Mouse (Mus musculus): ENCODE measurements at regions not wholly inside any gene's neighbourhood (a gene's known extent, or its start where the extent isn't known, plus 50 kb on each side); places are given as distances from the start of the nearest gene placed in this dataset.
"Not testable (repeated sequence)": the region's sequence is repeated elsewhere in the genome, so short reads cannot be mapped to it uniquely, and the experiment has no call there.

DNA sequence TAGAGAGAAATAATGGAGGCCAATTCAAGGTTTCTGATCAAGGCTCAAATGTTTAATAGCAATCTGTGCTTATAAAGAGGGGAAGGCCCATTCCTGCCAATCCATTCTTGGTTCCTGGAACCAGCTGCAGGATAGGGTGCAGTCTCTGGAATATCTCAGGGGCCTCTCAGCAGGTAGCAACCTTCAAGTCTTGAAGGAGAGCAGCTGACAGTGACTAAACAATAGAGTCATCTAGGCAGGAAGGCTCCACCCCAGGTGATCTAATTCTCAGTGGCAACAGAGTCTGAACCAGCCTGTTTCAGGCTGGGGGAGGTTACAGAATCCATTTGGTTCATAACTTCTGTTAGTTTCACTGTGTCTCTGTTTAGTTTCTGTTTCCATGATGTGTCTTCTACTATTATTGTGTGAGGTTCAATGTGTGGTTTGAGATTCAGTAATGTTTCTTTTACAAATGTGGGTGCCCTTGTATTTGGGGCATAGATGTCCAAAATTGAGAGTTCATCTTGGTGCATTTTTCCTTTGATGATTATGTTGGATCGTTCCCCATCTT is 1112.3 kb downstream of the Hace1 start:
- H3K9ac ChIP-seq (ENCODE audit: insufficient read depth, low read depth); H3K4me3 ChIP-seq (replicated peaks in 1 of 3; ENCODE audit: low read depth in 2 of 3, low read length in 2 of 3, poor library complexity in 1 of 3); H3K27ac ChIP-seq (ENCODE audit: insufficient read depth, low read depth); dilution Hi-C loops (cut with MboI; ENCODE audit: extremely low pct_ligation_motif_present, extremely low pct_unique_long_range_greater_than_20kb, low sequenced_read_pairs); in situ Hi-C loops (cut with MboI; ENCODE audit: low pct_ligation_motif_present, low pct_unique_long_range_greater_than_20kb, low sequenced_read_pairs); H3K79me2 ChIP-seq (replicated peaks; ENCODE audit: control insufficient read depth, extremely low read depth, insufficient read depth, poor library complexity, severe bottlenecking); H3K27me3 ChIP-seq (replicated peaks); H3K9me3 ChIP-seq (replicated peaks; ENCODE audit: low read length); H3K36me3 ChIP-seq (replicated peaks in 1 of 2; ENCODE audit: control insufficient read depth in 1 of 2, insufficient read depth in 1 of 2, low read length in 1 of 2): not testable (repeated sequence)
- DNase-seq (ENCODE audit: extremely low read depth): peak; percentile 34
- H3K4me1 ChIP-seq (ENCODE audit: control insufficient read depth in 1 of 2, insufficient read depth in 2 of 2): peaks cover 4 to 11% of the 10 kb centered on the region in 2 experiments; a peak in 3 of 4 replicates
- TF ChIP-seq JUND (conservative IDR thresholded peaks at IDR 0.05; ENCODE audit: low read depth, low read length) (peak; percentile 48; the same call in 1 of the 2 replicates), ETS1 (conservative IDR thresholded peaks at IDR 0.05; ENCODE audit: low read depth, low read length) (peak; percentile 82), JUN (IDR thresholded peaks at IDR 0.05; ENCODE audit: insufficient read depth, low read depth, low read length) (peak; percentile 43; the same call in 1 of the 2 replicates), EP300 (IDR thresholded peaks at IDR 0.05; ENCODE audit: low read length) (peak; percentile 82), TCF12 (IDR thresholded peaks at IDR 0.05; ENCODE audit: low read depth, low read length) (peak; percentile 58; the same call in 1 of the 2 replicates), SIN3A (IDR thresholded peaks at IDR 0.05; ENCODE audit: low read length) (0 out of 2 replicates have a peak, but pooled peaks have one; percentile 29), CHD2 (IDR thresholded peaks at IDR 0.05; ENCODE audit: low read length) (0 out of 2 replicates have a peak, but pooled peaks have one; percentile 43), IRF4 (IDR thresholded peaks at IDR 0.05; ENCODE audit: low read depth, low read length) (peak; percentile 80), BHLHE40 (IDR thresholded peaks at IDR 0.05; ENCODE audit: low read depth, low read length) (peak; percentile 35), NELFE (IDR thresholded peaks at IDR 0.05; ENCODE audit: low read depth, low read length) (0 out of 2 replicates have a peak, but pooled peaks have one; percentile 22)
- H3K4me2 ChIP-seq (ENCODE audit: insufficient read depth, low read depth, poor library complexity, severe bottlenecking): peak overlapping the region; percentile 43

- H3K9ac ChIP-seq (ENCODE audit: insufficient read depth, low read depth): no peak overlapping the region
- no peak for DNase-seq (ENCODE audit: extremely low read depth)
- no peaks in the 10 kb centered on the region for H3K9me3 ChIP-seq (replicated peaks; ENCODE audit: low read length)
- H3K36me3 ChIP-seq (replicated peaks in 1 of 2; ENCODE audit: control insufficient read depth in 1 of 2, insufficient read depth in 1 of 2, low read length in 1 of 2): no peaks in the 10 kb centered on the region
- no peaks in the 10 kb centered on the region for H3K27me3 ChIP-seq (replicated peaks)
- H3K79me2 ChIP-seq (replicated peaks; ENCODE audit: control insufficient read depth, extremely low read depth, insufficient read depth, poor library complexity, severe bottlenecking): no peaks in the 10 kb centered on the region
- no peak overlapping the region for H3K4me2 ChIP-seq (ENCODE audit: insufficient read depth, low read depth, poor library complexity, severe bottlenecking)
- H3K27ac ChIP-seq (ENCODE audit: insufficient read depth, low read depth): no peak overlapping the region
- in situ Hi-C loops (cut with MboI; ENCODE audit: low pct_ligation_motif_present, low pct_unique_long_range_greater_than_20kb, low sequenced_read_pairs): no loop called here
- peaks cover 4 to 11% of the 10 kb centered on the region in 2 experiments; a peak in 3 of 4 replicates for H3K4me1 ChIP-seq (ENCODE audit: control insufficient read depth in 1 of 2, insufficient read depth in 2 of 2)
- dilution Hi-C loops (cut with MboI; ENCODE audit: extremely low pct_ligation_motif_present, extremely low pct_unique_long_range_greater_than_20kb, low sequenced_read_pairs): no loop called here
- no peak overlapping the region for H3K4me3 ChIP-seq (replicated peaks in 1 of 3; ENCODE audit: low read depth in 2 of 3, low read length in 2 of 3, poor library complexity in 1 of 3)
- TF ChIP-seq NELFE (IDR thresholded peaks at IDR 0.05; ENCODE audit: low read depth, low read length): no peak
- TF ChIP-seq RAD21 (IDR thresholded peaks at IDR 0.05; ENCODE audit: low read depth, low read length): no peak
- no peak for TF ChIP-seq ETS1 (conservative IDR thresholded peaks at IDR 0.05; ENCODE audit: low read depth, low read length)
- peak; percentile 93 for TF ChIP-seq ZNF384 (IDR thresholded peaks at IDR 0.05; ENCODE audit: low read depth, low read length)
- TF ChIP-seq JUND (conservative IDR thresholded peaks at IDR 0.05; ENCODE audit: low read depth, low read length): no peak
- TF ChIP-seq CHD1 (IDR thresholded peaks at IDR 0.05; ENCODE audit: low read depth, low read length): no peak
- TF ChIP-seq GABPA (IDR thresholded peaks at IDR 0.05; ENCODE audit: insufficient replicate concordance, low read depth, low read length): no peak
Measured at GRCm38 (mm10) chr10:46692661-46693060, 1115.0 kb downstream of the Hace1 start.

Data from CH12.LX (cell line).